Mouse (Mus musculus): ENCODE data around the gene 5730522E02Rik.
A peak's percentile ranks its signal among the peaks of the same experiment; 100 is the strongest.

The 5730522E02Rik gene

GRCm38 (mm10) chr11:25772231-25772630 lies 438.3 kb downstream of the 5730522E02Rik start:
- DNase-seq: no peak

GRCm38 (mm10) chr11:25770991-25771568 lies 439.5 kb downstream of the 5730522E02Rik start:
- no peak for DNase-seq

DNA sequence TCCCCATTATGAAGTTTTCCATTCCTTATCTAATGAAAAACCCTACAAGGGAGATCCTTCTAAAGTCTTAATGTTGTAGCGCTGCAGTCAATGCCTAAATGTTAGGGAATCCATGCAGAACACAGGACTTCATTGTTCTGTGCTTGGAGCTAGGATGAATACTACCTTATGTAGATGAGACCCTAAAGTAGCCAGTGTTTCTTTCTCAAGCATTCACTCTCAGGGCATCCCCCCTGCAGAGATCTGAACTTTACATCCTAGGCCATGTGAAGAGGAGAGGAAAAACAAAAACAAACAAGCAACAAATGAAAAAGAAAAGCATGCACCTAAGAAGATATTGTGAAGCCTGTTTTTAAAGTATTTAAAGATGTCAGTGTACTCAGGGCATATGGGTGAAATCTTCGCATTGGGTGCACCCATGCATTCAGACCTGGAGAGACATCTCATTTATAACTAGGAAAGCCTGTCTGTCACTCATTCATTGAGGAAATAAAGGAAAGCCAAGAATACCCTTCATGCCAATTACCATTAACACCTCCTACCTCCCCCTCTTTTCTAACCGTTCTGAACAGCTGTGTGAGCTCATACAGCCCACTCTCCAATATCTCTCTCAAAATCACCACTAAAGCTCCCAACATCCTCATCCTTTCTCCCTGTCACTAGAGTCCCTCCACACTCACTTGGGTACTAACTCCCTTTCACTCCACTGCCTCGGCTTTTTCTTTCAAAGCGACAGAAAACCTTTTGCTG lies 442.8 kb downstream of the 5730522E02Rik start:
- peak; percentile 21 for DNase-seq

DNA sequence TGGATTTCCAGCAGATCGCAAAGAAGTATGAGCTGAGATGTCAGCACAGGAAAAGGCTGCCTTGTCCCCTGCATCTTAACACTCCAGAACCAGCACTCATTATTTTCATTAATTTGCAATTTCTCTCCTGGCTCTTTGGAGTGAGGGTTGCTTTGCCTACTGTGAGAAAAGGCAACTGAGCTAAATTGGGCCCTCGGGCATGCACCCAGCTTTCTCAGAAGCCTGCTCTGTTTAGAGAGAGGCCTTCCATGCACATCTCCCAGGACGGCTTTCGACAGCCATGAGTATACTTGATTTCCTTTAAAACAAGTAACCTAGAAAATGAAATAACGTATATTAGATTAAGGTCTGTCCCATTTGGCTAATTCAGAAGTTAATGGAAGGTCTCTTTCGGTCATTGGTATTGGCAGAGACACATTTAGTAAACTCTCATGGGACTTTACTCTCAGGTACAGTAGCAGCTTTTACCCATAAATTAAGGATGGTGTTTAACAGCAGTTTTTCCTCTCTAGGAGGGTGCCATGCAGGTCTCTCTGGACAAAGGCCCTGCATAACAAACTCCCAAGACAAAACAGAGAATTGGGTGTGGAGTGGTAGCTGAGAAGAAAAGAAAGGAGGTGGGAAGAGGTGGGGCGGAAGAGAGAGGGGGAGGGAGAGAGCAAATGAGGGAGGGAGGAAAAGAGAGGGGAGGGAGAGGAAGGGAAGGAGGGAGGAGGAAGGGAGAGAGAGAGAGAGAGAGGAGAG lies 457.2 kb downstream of the 5730522E02Rik start:
- no peak for DNase-seq

DNA sequence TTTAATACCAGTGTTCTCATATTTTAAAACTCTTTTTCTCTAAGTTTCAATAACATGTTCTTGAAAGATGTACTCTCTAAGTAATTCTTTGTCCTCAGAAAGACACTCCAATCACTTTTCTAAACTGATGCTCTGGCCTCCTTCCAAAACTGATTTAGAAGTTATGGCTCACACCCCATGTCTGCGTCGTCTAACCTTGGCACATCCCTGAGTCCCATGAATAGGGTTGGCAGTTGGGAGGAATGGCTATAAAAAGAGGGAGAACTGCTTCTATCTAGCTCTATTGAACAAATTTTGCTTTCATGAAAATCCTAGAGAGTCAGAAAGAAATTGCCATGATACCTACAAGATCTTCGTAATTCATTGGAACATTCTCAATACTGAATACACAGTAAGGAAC lies 458.1 kb downstream of the 5730522E02Rik start:
- no peak for DNase-seq

GRCm38 (mm10) chr11:25747098-25747862 lies 463.3 kb downstream of the 5730522E02Rik start:
- no peak for DNase-seq

DNA sequence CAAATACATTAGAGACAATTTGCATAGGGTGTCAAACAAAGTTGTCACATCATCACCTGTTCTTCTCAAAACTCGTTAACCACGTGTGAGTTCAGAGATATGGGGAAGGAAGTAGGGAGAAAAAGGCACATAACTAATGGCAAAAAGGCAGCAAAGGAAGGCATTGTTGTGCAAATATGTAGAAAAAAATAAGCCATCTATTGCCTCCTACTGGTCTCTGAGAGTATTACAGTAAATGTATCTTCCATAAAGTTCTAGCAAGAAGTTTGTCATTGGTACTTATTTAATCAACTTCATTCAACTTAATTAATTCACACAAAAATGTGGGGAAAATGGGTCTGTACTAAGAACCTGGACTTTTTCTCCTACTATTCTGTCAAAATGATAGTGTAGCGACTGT lies 466.9 kb downstream of the 5730522E02Rik start:
- DNase-seq: no peak

DNA sequence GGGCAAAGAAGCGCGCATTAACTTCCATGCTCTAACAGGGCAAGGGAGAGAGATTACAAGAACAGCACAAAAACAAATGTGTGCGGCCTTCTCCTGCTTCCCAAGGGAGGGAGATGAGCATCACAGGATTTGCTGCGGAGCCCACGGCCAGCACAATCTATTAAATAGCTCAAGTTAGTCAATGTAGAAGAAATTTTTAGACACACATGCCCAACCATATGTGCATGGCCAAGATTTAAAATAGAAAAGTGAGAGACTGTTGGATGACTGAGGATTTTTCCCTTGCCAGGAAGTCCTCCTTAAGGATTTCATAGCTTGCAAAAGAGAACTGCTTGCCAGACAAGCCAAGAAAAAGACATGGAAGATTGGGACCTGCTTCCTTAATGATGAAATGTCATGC lies 473.3 kb downstream of the 5730522E02Rik start:
- DNase-seq: no peak

GRCm38 (mm10) chr11:25729476-25729875 lies 481.1 kb downstream of the 5730522E02Rik start:
- no peak for DNase-seq

DNA sequence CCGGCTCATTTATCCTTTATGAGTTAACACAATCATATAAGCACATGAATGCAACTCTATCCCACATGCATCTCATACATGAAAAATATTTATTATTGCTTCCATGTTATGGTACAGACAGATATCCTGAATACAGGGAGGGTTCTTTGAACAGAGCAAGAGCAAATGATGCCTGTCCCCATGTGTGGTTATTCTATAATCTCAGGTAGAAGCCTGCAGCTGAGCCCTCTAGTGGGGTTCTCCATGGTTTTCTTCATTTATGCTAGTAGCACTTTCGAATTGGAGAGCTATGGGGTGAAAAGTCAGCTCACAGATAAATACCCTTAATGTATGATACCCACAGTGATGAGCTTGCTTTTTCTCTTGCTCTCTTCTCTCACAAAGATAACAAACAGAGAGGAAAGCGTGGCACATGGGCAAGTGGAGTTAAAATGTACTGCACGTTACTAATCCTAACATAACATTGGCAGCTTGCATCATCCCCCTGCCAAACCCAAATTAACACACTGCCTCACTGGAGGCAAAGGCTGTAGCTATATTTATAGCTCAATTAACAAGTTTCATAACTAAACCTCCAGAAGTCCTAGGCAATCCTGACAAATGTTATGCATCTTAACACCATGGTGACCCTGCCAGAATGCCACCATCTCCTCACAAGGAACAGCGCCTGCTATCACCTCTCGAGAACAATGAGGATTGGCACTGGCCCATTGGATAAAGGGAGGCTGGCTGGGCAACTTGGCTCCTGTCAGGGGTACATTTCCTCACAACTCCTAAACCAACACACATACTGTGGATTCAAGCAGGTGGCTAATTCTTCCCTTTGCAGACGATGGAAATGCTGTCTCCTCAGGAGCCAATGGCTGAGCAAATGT lies 494.9 kb downstream of the 5730522E02Rik start:
- DNase-seq: no peak

DNA sequence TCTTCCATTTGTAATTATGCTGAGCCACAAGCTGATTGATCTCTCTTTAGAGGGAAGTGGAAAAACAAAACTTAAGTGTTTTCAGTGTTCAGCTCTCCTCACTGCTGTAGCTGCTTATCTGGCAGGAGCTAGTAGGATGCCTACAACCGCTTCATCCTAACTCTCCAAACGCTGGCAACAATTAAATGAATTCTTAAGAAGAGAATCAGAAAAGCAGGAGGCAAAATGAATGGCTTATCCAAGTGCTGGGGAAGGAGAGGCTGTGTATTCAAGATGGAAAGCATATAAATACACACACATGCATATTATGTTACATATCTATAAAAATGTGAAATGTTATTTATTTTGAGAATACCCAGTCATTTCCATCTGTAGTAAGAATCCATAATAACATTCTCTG lies 500.0 kb downstream of the 5730522E02Rik start:
- DNase-seq: no peak

- no peak for DNase-seq
Observed at GRCm38 (mm10) chr11:25709892-25710291, 500.7 kb downstream of the 5730522E02Rik start.

DNA sequence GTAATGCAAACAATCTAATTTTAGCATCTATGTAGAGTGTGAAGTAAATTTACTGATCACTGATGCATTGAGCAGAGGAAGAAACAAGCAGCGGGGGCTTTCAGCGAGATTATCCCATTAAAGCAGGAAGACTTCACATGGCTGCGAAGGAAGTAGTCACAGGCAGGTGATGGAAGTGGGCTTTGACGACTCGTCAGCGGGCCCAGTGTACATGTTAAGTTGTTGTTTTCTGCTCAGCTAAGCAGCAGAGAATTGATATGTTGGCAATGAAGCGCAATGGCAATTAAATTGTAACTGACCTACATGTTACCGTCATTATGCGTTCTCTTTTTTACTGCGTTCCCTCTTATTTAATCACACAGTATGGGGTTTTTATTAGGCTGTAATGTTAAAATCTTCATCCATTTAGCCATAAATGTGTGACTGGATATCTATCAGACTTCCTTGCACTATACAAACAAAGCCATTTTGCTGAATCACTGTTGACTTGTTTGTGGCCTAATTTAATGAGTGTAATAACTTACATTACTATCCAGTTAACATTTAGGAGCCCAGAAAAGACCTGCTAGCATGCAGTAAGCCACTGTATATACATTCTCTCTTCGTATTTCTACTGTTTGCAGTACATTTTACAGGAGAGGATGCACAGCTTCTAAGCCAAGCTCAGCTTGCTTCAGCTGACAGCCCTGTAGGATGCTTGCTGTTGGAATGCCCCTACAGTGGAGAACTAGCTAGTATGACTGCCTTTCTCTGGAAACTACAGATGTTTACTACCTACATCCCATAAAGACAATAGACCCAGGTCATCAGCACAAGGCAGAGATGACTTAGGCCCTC lies 506.0 kb downstream of the 5730522E02Rik start:
- DNase-seq: no peak

GRCm38 (mm10) chr11:25702791-25703190 lies 507.8 kb downstream of the 5730522E02Rik start:
- DNase-seq: no peak

DNA sequence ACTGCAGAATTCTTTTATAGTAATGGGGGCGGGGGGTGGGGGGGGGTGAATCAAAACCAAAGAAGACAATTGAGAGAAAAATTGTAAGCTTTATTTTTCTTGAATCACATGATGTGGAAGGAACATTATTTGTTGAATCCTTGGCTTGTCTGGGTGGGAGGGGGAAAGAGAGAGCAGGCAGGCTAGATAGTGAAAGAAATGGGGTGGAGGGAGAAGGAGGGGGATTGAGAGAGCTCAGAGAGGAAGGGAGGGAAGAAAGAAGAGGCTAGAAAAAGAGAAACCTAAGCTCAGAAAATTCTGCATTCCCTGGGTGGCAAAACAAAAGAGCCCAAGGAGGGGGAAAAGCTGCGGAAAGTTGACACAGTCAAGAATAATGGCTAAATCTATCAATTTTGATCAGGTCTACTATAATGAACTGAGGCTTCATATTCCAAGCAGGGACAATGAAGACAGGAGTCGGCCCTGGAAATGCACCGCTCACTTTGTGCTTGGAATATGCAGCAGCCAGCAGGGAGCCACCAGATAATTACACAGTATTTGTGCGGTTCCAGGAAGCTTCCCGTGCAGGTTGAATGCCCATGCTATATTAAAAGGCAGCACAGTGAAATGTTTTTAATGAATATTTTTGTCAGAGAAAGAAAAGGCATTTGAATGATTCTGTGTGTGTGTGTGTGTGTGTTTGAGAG lies 512.9 kb downstream of the 5730522E02Rik start:
- peak; percentile 45 for DNase-seq

DNA sequence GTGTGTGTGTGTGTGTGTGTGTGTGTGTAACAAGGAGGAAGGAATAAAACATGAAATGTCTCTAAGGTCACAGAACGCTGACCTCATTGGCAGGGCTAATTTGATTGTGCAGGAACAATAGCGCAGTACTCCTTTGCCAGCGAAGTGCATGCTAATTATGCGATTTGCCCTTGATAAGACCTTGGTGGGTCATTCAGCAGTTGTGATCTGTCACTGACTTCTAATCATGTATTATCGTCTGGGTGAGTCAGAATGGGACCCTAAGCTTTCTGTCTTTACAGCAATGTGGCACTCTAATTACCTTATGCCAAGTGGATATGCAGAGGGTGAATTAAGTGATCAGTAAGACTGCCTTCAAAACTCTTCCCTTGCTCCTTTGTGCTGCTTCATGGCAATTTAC lies 514.4 kb downstream of the 5730522E02Rik start:
- DNase-seq: peak; percentile 46

DNA sequence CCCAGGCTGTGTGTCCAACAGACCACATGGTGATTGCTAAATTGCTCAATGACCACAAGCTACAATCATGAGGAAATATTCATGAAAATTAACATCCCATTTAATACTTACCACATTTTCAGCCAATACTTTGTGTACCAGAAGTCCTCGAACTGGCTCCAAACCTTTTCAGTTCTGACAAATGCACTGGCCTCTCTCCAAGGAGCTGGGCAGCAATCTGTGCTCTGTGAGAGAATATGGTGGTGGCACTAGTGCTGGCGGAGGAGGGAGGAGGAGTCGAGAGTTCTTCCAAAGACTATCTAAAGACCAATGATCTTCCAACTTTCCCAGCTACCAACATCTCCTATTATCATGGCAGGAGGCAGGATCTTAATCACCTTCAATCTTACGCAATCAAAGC lies 525.8 kb downstream of the 5730522E02Rik start:
- DNase-seq: no peak

GRCm38 (mm10) chr11:25679856-25680255 lies 530.7 kb downstream of the 5730522E02Rik start:
- no peak for DNase-seq

DNA sequence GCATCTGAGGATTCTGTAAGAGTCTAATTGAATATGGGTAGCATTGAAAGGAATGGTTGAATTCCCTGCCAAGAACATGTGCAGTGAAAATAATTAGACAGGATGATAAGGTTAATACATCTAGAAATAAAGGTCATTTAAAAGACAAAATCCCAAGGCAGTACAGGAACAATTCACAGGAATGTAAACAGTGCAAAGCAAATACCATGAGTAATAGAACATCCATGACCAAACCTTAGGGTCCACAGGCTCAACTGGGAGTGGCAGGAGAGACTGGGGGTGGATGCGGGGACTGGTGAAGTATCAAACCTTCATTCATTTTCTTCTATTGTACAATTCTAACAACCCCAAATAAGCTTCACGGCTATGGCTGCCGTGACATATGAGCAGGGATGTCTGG lies 536.4 kb downstream of the 5730522E02Rik start:
- DNase-seq: no peak

DNA sequence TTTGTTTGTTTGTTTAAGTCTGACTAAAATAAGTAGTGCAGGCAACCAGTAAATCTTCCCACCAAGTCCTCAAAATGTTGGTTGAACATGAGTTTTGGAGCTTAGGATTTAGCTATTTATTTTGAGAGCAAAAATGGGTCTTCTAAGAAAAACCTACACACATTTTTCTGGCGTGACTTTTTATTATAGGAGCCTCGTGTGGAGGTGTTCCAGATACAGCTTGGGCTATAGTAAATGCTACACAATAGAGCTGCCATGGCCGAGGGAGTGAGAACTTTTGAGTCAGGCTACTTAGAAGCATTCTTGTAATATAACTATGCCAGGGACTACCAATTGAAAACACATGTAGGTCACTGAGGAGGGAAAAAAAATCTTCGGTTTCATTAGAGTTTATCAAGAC lies 540.5 kb downstream of the 5730522E02Rik start:
- peak; percentile 16 for DNase-seq

Measured in embryo, embryonic 11 days (tissue).